Mouse (Mus musculus) spleen, adult 2 months (tissue): ENCODE data around the gene Fau.

Experiments used
- CTCF ChIP-seq: fragments of 200-500 bp; IDR thresholded peaks from 2 replicates; pipeline ENCODE4 v1.5.1; 2011; ENCODE audit warnings: mild to moderate bottlenecking, inconsistent platforms; ENCODE audit not compliant: insufficient read depth, insufficient read length, insufficient replicate concordance; ENCODE audit errors: extremely low read depth
- POLR2A ChIP-seq: fragments of 200-500 bp; IDR thresholded peaks from 2 replicates; pipeline ENCODE4 v1.6.1; 2011; ENCODE audit warnings: low read depth, low read length, inconsistent platforms

DNA sequence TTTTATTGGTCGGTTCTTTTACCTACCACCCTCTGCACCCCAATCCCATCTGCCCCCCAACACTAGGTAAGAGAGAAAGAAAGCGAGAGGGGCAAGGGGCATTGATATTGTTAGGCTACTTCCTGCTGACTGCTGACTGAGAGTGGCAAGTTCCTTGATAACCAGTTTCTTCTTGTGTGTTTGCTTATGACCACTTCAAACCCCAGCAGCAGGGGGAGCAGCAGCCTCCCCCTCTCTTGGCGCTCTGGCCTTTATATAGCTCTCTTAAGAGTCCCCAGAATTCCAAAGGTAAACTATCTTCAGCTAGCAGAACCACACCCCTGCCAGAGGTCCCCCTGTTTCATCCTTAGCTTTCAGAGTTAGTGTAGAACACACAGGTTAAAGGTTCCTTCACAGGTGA, 37.4 kb upstream of the Fau start:
- no peak for TF ChIP-seq CTCF
- no peak for TF ChIP-seq POLR2A
